Mouse (Mus musculus) brown adipose tissue, adult 24 weeks (tissue): Measurements from ENCODE around the gene Vmn1r107. TPM values are rescaled to one million over a fixed set of nuclear protein-coding genes. Genes with fewer than 3 reads are reported as not detected.
"Not testable (repeated sequence)": the region's sequence is repeated elsewhere in the genome, so short reads cannot be mapped to it uniquely, and the experiment has no call there.

Experiments
- H3K27ac ChIP-seq: fragments of 200-500 bp; replicated peaks from 2 replicates; pipeline ENCODE4 v1.5.1; 2012; ENCODE audit warnings: low read depth, mild to moderate bottlenecking, low read length
- H3K4me1 ChIP-seq: fragments of 200-500 bp; 2 replicates; pipeline ENCODE4 v1.6.1; 2012; ENCODE audit warnings: low read length, mixed read lengths; ENCODE audit not compliant: control insufficient read depth, insufficient read depth, insufficient read length
- H3K4me3 ChIP-seq: fragments of 200-500 bp; 2 replicates; pipeline ENCODE4 v1.5.1; 2012; ENCODE audit warnings: low read depth, mild to moderate bottlenecking, low read length, moderate library complexity; ENCODE audit not compliant: insufficient read depth
- polyA plus RNA-seq: library from polyadenylated mRNA; stranded (reverse); fragments of >200 nt; gene quantifications from 2 replicates; pipeline ENCODE4 v1.2.4, GENCODE M21; 2012; ENCODE audit not compliant: missing spikeins, insufficient read depth, insufficient read length

Gene Vmn1r107
- polyA plus RNA-seq, result not detected in 2 replicates

GRCm38 (mm10) chr7:20668618-20669017 lies at the start of gene Vmn1r107:
Gene Vmn1r107 (plus strand): TSS chr7:20668918.
- not testable (repeated sequence) for H3K4me3 ChIP-seq, H3K27ac ChIP-seq, H3K4me1 ChIP-seq

DNA sequence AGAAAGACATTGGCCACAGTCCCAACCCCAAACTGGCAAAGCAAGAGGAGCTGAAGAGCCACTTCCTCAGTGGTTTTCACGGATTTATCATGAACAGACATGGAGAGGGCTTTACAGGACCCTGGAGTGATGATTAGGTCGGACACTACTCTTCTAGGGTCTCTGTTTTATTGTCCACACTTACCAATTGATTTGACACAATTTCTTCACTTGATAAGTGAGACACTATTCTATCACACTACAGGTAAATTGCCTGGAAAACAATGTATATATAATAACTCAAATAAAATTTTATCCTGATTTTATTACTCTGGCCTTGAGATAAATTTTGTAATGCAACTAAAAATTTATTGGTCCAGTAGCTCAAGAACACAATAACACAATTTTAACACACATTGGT lies 34.4 kb downstream of the Vmn1r107 start, which contains the start of gene Vmn1r111:
Vmn1r111 (minus strand) TSS at position 101 of the 400 bp plus-strand sequence.
- H3K4me1 ChIP-seq, H3K4me3 ChIP-seq, H3K27ac ChIP-seq: not testable (repeated sequence)

Other genes starting within 250 kb of the Vmn1r107 start
- gene Vmn1r101, start 226.3 kb upstream of the Vmn1r107 start, polyA plus RNA-seq, result not detected in 2 replicates
- gene Gm10670, start 194.0 kb upstream of the Vmn1r107 start, polyA plus RNA-seq, result not detected in 2 replicates
- gene Vmn1r103, start 158.4 kb upstream of the Vmn1r107 start, polyA plus RNA-seq, result not detected in 2 replicates
- gene Vmn1r104, start 135.1 kb upstream of the Vmn1r107 start, polyA plus RNA-seq, result not detected in 2 replicates
- not detected in 2 replicates for gene Gm5726, start 123.2 kb upstream of the Vmn1r107 start, polyA plus RNA-seq
- not detected in 2 replicates for gene Gm4141, start 92.7 kb upstream of the Vmn1r107 start, polyA plus RNA-seq
- not detected in 2 replicates for gene Gm4513, start 69.9 kb upstream of the Vmn1r107 start, polyA plus RNA-seq
- not detected in 2 replicates for gene Vmn1r111, start 34.3 kb downstream of the Vmn1r107 start, polyA plus RNA-seq
- gene Gm10668, start 61.7 kb downstream of the Vmn1r107 start, polyA plus RNA-seq, result not detected in 2 replicates
- gene Vmn1r112, start 102.3 kb downstream of the Vmn1r107 start, polyA plus RNA-seq, result not detected in 2 replicates
- not detected in 2 replicates for gene Vmn1r113, start 118.4 kb downstream of the Vmn1r107 start, polyA plus RNA-seq
- not detected in 2 replicates for gene Vmn1r114, start 143.3 kb downstream of the Vmn1r107 start, polyA plus RNA-seq
- not detected in 2 replicates for gene Vmn1r115, start 176.1 kb downstream of the Vmn1r107 start, polyA plus RNA-seq
- not detected in 2 replicates for gene Vmn1r116, start 203.3 kb downstream of the Vmn1r107 start, polyA plus RNA-seq
- not detected in 2 replicates for gene Vmn1r117, start 215.2 kb downstream of the Vmn1r107 start, polyA plus RNA-seq
- gene Vmn1r118, start 243.4 kb downstream of the Vmn1r107 start, polyA plus RNA-seq, result not detected in 2 replicates